Mouse (Mus musculus): ENCODE results near the gene Ucp1. TPM values are rescaled to one million over a fixed set of nuclear protein-coding genes. Genes with fewer than 3 reads are reported as not detected.
A peak's percentile ranks its signal among the peaks of the same experiment; 100 is the strongest.

Ucp1 gene
- polyA plus RNA-seq (2014; fragmentation: Nextera tagmentation; extraction: Ambion mirVana): not detected in 2 replicates

- TF ChIP-seq CTCF (IDR thresholded peaks at IDR 0.05; ENCODE audit: low read depth): peak; percentile 38
- Histone ChIP-seq H3K4me3 (ENCODE audit: low read depth, low read length) (peak within 1 kb of the TSS; percentile 24), H3K4me1 (ENCODE audit: insufficient read depth) (no peaks in the 10 kb centered on the region), H3K9me3 (ENCODE audit: low read depth, low read length) (no peaks in the 10 kb centered on the region), H3K27ac (ENCODE audit: low read depth) (no peak within 1 kb of the TSS), H3K4me2 (peak within 1 kb of the TSS; percentile 56), H3K36me3 (ENCODE audit: insufficient read depth) (no peaks in the 10 kb centered on the region), H3K27me3 (ENCODE audit: insufficient read depth, low read length) (peaks cover 14% of the 10 kb centered on the region), H3K9ac (no peak within 1 kb of the TSS)
- WGBS: 3% methylated on average over 20 of the region's 20 CpGs
- ATAC-seq (ENCODE audit: insufficient read depth) (no peak), DNase-seq (peak; percentile 10)
These were observed at the start of gene Ucp1 for GRCm38 (mm10) chr8:83290176-83290575. Gene Ucp1 (plus strand): TSS chr8:83290352.

- H3K9me3 ChIP-seq (ENCODE audit: low read depth, low read length): no peaks in the 10 kb centered on the region
- H3K4me2 ChIP-seq: no peak overlapping the region
- 85% methylated on average over 7 of the region's 7 CpGs for WGBS
- no peaks in the 10 kb centered on the region for H3K4me1 ChIP-seq (ENCODE audit: insufficient read depth)
- H3K27me3 ChIP-seq (ENCODE audit: insufficient read depth, low read length): no peaks in the 10 kb centered on the region
- no peak for DNase-seq
- H3K27ac ChIP-seq (ENCODE audit: low read depth): no peak overlapping the region
- TF ChIP-seq CTCF (IDR thresholded peaks at IDR 0.05; ENCODE audit: low read depth): no peak
- no peak overlapping the region for H3K9ac ChIP-seq
- no peak for ATAC-seq (ENCODE audit: insufficient read depth)
- no peak overlapping the region for H3K4me3 ChIP-seq (ENCODE audit: low read depth, low read length)
- no peaks in the 10 kb centered on the region for H3K36me3 ChIP-seq (ENCODE audit: insufficient read depth)
These were observed 46.0 kb upstream of the Ucp1 start for GRCm38 (mm10) chr8:83244151-83244550.

GRCm38 (mm10) chr8:83250858-83251257 is 39.3 kb upstream of the Ucp1 start:
- WGBS: 86% methylated on average over 6 of the region's 6 CpGs
- no peaks in the 10 kb centered on the region for H3K9me3 ChIP-seq (ENCODE audit: low read depth, low read length)
- H3K27ac ChIP-seq (ENCODE audit: low read depth): no peak overlapping the region
- DNase-seq (no peak), ATAC-seq (ENCODE audit: insufficient read depth) (no peak)
- H3K4me3 ChIP-seq (ENCODE audit: low read depth, low read length): no peak overlapping the region
- no peaks in the 10 kb centered on the region for H3K27me3 ChIP-seq (ENCODE audit: insufficient read depth, low read length)
- no peak overlapping the region for H3K4me2 ChIP-seq
- no peak for TF ChIP-seq CTCF (IDR thresholded peaks at IDR 0.05; ENCODE audit: low read depth)
- no peaks in the 10 kb centered on the region for H3K4me1 ChIP-seq (ENCODE audit: insufficient read depth)
- H3K9ac ChIP-seq: no peak overlapping the region
- H3K36me3 ChIP-seq (ENCODE audit: insufficient read depth): no peaks in the 10 kb centered on the region

- no peak for ATAC-seq (ENCODE audit: insufficient read depth)
- no peaks in the 10 kb centered on the region for H3K27me3 ChIP-seq (ENCODE audit: insufficient read depth, low read length)
- 66% methylated on average over 14 of the region's 14 CpGs for WGBS
These were observed 38.5 kb upstream of the Ucp1 start for GRCm38 (mm10) chr8:83251362-83252246.

GRCm38 (mm10) chr8:83252791-83253190 is 37.4 kb upstream of the Ucp1 start:
- Histone ChIP-seq H3K9ac (no peak overlapping the region), H3K27me3 (ENCODE audit: insufficient read depth, low read length) (no peaks in the 10 kb centered on the region), H3K4me1 (ENCODE audit: insufficient read depth) (no peaks in the 10 kb centered on the region)

More at GRCm38 (mm10) chr8:83251362-83252246, 38.5 kb upstream of the Ucp1 start:
- no peak overlapping the region for H3K4me3 ChIP-seq (ENCODE audit: low read depth, low read length)
- no peak for TF ChIP-seq CTCF (IDR thresholded peaks at IDR 0.05; ENCODE audit: low read depth)
- peak overlapping the region; percentile 39; the same call in 1 of the 2 replicates for H3K27ac ChIP-seq (ENCODE audit: low read depth)
- no peaks in the 10 kb centered on the region for H3K36me3 ChIP-seq (ENCODE audit: insufficient read depth)
- peak; percentile 16 for DNase-seq
- no peaks in the 10 kb centered on the region for H3K9me3 ChIP-seq (ENCODE audit: low read depth, low read length)
- no peaks in the 10 kb centered on the region for H3K4me1 ChIP-seq (ENCODE audit: insufficient read depth)
- no peak overlapping the region for H3K9ac ChIP-seq
- H3K4me2 ChIP-seq: no peak overlapping the region

GRCm38 (mm10) chr8:83257631-83258030 is 32.5 kb upstream of the Ucp1 start:
- no peak overlapping the region for H3K4me2 ChIP-seq
- no peak overlapping the region for H3K4me3 ChIP-seq (ENCODE audit: low read depth, low read length)
- H3K27me3 ChIP-seq (ENCODE audit: insufficient read depth, low read length): no peaks in the 10 kb centered on the region
- DNase-seq (no peak), ATAC-seq (ENCODE audit: insufficient read depth) (no peak)
- H3K4me1 ChIP-seq (ENCODE audit: insufficient read depth): no peaks in the 10 kb centered on the region
- WGBS: 93% methylated on average over 5 of the region's 5 CpGs
- no peaks in the 10 kb centered on the region for H3K36me3 ChIP-seq (ENCODE audit: insufficient read depth)
- H3K9me3 ChIP-seq (ENCODE audit: low read depth, low read length): no peaks in the 10 kb centered on the region
- no peak overlapping the region for H3K9ac ChIP-seq
- no peak overlapping the region for H3K27ac ChIP-seq (ENCODE audit: low read depth)
- no peak for TF ChIP-seq CTCF (IDR thresholded peaks at IDR 0.05; ENCODE audit: low read depth)

More at GRCm38 (mm10) chr8:83252791-83253190, 37.4 kb upstream of the Ucp1 start:
- Histone ChIP-seq H3K4me2 (no peak overlapping the region), H3K4me3 (ENCODE audit: low read depth, low read length) (no peak overlapping the region), H3K9me3 (ENCODE audit: low read depth, low read length) (no peaks in the 10 kb centered on the region), H3K27ac (ENCODE audit: low read depth) (no peak overlapping the region), H3K36me3 (ENCODE audit: insufficient read depth) (no peaks in the 10 kb centered on the region)
- no peak for ATAC-seq (ENCODE audit: insufficient read depth)
- no peak for DNase-seq
- no peak for TF ChIP-seq CTCF (IDR thresholded peaks at IDR 0.05; ENCODE audit: low read depth)
- 80% methylated on average over 5 of the region's 5 CpGs for WGBS

GRCm38 (mm10) chr8:83260418-83261215 is 29.5 kb upstream of the Ucp1 start:
- no peaks in the 10 kb centered on the region for H3K4me1 ChIP-seq (ENCODE audit: insufficient read depth)
- H3K27ac ChIP-seq (ENCODE audit: low read depth): no peak overlapping the region
- no peaks in the 10 kb centered on the region for H3K36me3 ChIP-seq (ENCODE audit: insufficient read depth)
- H3K9me3 ChIP-seq (ENCODE audit: low read depth, low read length): no peaks in the 10 kb centered on the region
- DNase-seq (peak; percentile 83), ATAC-seq (ENCODE audit: insufficient read depth) (peak; percentile 90)
- TF ChIP-seq CTCF (IDR thresholded peaks at IDR 0.05; ENCODE audit: low read depth): peak; percentile 91
- no peak overlapping the region for H3K4me2 ChIP-seq
- no peaks in the 10 kb centered on the region for H3K27me3 ChIP-seq (ENCODE audit: insufficient read depth, low read length)
- WGBS: 70% methylated on average over 16 of the region's 16 CpGs
- H3K9ac ChIP-seq: no peak overlapping the region
- H3K4me3 ChIP-seq (ENCODE audit: low read depth, low read length): no peak overlapping the region

Measured in lung, embryonic 14.5 days (tissue).